Mouse (Mus musculus): ENCODE measurements around the gene Sema4a. TPM values are rescaled to one million over a fixed set of nuclear protein-coding genes. Genes with fewer than 3 reads are reported as not detected.

The Sema4a gene
- polyA plus RNA-seq, 1 experiment from 2014 or later: 22.3 TPM

DNA sequence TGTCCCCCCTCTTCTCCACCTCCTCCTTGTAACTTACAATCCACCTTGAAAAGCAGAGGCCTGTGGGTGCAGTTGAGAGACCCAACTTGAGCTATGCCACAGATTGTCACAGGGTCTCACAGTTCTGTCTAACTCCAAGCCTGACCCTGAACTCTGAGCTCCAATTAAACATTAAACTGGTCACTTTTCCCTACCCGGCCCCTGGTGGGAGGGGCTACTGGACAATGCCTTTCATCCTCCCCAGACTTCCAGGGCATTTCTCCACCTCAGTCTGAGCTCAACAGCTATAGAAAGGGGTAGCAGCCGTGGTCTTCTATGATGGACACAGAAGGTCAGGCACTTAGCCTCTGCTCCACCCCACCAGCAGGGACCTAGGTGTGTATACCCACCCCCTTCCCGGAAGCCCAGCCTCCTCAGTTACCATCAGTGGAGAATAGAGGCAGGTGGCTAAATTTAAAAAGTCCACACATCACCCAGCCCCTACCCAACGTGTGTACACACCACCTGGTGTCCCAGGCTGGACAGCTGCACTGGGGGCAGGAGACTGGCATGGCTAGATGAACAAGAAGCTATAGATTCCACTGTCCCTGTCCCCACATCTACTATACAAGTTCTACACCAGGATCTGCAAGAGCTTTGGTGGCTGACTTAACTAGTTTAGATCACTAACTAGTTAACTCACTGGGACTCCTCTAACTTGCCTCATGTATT, 39.8 kb upstream of the Sema4a start:
- Histone ChIP-seq H3K9me3 (no peaks in the 10 kb centered on the region), H3K27ac (0 out of 2 replicates have a peak overlapping the region, but pooled peaks have one; percentile 16), H3K4me3 (replicated peaks) (peak overlapping the region; percentile 68), H3K4me2 (peak overlapping the region; percentile 85), H3K4me1 (peaks cover 46% of the 10 kb centered on the region), H3K27me3 (replicated peaks) (no peaks in the 10 kb centered on the region), H3K36me3 (no peaks in the 10 kb centered on the region), H3K9ac (no peak overlapping the region)
- WGBS: 49% methylated on average over 4 of the region's 4 CpGs
- no peak for ATAC-seq (ENCODE audit: insufficient read depth, low FRiP score, low read depth)

DNA sequence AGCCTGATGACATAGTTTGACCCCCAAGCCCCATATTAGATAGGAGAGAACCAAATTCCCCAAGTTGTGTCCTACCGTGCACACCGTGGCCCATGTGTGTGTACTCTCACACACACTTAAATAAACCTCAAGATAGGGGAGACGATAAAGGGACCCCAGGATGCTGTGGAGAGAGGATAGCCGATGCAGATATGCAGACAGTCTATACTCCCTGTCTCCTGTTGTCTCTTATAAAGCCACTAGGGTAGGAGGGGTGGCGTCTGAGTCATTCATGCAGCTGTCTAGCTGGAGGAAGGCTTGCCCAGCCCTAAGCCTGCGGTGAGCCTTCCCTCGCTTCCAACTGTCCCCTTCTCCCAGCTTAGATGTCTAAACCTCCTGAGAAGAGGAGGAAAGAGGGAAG, 39.1 kb upstream of the Sema4a start:
- Histone ChIP-seq H3K36me3 (no peaks in the 10 kb centered on the region), H3K27ac (peak overlapping the region; percentile 31; the same call in 1 of the 2 replicates), H3K4me2 (peak overlapping the region; percentile 85), H3K27me3 (replicated peaks) (no peaks in the 10 kb centered on the region), H3K4me1 (peaks cover 50% of the 10 kb centered on the region), H3K4me3 (replicated peaks) (no peak overlapping the region), H3K9ac (no peak overlapping the region), H3K9me3 (no peaks in the 10 kb centered on the region)
- ATAC-seq (ENCODE audit: insufficient read depth, low FRiP score, low read depth): no peak
- 85% methylated on average over 7 of the region's 7 CpGs for whole genome bisulfite sequencing

DNA sequence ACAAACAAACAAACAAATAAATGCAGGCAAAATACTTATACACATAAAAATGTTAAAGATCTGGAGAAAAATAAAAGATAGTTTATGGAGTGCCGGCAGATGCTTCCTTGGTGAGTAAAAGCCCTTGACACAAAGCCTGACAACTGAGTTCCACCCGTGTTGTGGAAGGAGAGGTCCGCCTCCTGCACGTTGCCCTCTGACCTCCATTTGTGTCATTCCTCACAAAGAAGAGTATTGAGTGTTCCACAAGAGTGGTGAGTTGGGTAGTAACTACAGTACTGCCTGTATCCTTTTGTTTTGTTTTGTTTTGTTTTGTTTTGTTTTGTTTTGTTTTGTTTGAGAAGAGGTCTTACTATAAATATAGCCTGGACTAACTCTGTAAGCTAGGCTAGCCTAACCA, 38.6 kb upstream of the Sema4a start:
- H3K4me3 ChIP-seq (replicated peaks): no peak overlapping the region
- H3K4me1 ChIP-seq: peaks cover 53% of the 10 kb centered on the region
- no peak for ATAC-seq (ENCODE audit: insufficient read depth, low FRiP score, low read depth)
- H3K36me3 ChIP-seq: no peaks in the 10 kb centered on the region
- H3K27ac ChIP-seq: no peak overlapping the region
- H3K9me3 ChIP-seq: no peaks in the 10 kb centered on the region
- H3K9ac ChIP-seq: no peak overlapping the region
- no peaks in the 10 kb centered on the region for H3K27me3 ChIP-seq (replicated peaks)
- H3K4me2 ChIP-seq: no peak overlapping the region
- WGBS: 69% methylated on average over 4 of the region's 4 CpGs

DNA sequence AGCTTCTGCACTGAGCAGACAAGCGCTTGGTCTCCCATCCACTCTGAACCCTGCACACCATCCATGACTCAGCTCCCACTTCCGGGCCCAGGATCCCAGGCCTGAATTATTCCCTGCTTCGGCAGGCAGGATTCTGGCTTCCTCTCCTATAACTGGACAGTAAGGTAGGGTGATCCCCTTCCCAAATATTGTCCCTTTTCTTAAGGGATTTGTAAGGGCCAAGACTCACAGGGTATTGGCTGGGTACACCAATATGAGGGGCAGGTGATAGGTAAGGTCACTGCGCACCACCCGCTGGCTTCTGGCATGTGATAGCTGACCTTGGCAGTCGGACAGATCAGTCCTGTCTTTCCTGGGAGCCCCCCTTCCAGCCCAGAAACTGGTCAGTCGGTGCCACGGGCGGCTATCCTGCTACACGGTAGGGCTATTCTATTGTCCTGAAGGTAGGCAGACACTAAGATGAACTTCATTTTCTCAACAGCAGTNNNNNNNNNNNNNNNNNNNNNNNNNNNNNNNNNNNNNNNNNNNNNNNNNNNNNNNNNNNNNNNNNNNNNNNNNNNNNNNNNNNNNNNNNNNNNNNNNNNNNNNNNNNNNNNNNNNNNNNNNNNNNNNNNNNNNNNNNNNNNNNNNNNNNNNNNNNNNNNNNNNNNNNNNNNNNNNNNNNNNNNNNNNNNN, 34.9 kb upstream of the Sema4a start:
- Histone ChIP-seq H3K9ac (no peak overlapping the region), H3K27ac (peak overlapping the region; percentile 98), H3K36me3 (no peaks in the 10 kb centered on the region), H3K27me3 (replicated peaks) (no peaks in the 10 kb centered on the region), H3K4me2 (no peak overlapping the region), H3K9me3 (no peaks in the 10 kb centered on the region), H3K4me1 (peaks cover 51% of the 10 kb centered on the region), H3K4me3 (replicated peaks) (no peak overlapping the region)
- no peak for ATAC-seq (ENCODE audit: insufficient read depth, low FRiP score, low read depth)
- WGBS: 77% methylated on average over 10 of the region's 10 CpGs

DNA sequence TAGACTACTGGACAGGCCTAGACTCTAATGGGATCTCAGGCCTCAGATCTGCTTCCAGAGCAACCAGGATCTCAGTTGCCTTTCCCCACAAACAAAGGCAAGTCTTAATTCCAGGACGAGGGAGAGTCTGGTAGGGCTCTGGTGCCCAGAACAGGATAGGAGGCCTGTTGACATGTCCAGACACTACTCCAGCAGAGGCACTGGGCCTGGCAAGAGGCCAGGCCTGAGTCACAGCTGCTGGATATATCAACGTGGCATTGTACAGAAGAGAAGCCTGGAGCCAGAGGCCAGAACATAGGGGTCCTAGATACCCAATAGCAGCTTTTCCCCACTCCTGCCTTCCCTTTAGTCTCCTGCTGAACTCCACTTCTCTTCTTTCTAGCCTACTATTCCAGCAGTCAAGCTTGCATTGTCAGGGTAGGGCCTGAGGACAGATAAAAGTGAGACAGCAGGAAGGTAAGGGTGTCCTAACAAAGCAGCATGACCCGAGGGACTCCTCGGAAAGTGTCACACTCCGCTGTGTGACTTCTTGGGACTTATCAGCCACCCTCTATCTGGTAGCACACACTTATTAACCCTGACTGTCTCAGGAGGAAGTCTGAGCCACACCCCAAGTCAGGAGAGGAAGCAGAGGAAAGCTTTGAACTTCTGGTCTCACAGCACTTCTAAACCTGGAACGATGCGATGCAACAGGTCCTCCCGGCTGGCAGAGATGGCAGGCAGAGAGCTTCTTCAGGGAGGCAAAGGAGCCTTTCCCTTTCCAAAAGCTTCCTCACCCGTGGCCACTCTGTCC, 34.0 kb upstream of the Sema4a start:
- peak; percentile 17; the same call in 1 of the 2 replicates for ATAC-seq (ENCODE audit: insufficient read depth, low FRiP score, low read depth)
- Histone ChIP-seq H3K27ac (peak overlapping the region; percentile 98), H3K4me1 (peaks cover 50% of the 10 kb centered on the region), H3K27me3 (replicated peaks) (no peaks in the 10 kb centered on the region), H3K4me2 (peak overlapping the region; percentile 8; the same call in 1 of the 2 replicates), H3K4me3 (replicated peaks) (no peak overlapping the region), H3K36me3 (no peaks in the 10 kb centered on the region), H3K9ac (no peak overlapping the region), H3K9me3 (no peaks in the 10 kb centered on the region)
- 50% methylated on average over 9 of the region's 9 CpGs for WGBS

DNA sequence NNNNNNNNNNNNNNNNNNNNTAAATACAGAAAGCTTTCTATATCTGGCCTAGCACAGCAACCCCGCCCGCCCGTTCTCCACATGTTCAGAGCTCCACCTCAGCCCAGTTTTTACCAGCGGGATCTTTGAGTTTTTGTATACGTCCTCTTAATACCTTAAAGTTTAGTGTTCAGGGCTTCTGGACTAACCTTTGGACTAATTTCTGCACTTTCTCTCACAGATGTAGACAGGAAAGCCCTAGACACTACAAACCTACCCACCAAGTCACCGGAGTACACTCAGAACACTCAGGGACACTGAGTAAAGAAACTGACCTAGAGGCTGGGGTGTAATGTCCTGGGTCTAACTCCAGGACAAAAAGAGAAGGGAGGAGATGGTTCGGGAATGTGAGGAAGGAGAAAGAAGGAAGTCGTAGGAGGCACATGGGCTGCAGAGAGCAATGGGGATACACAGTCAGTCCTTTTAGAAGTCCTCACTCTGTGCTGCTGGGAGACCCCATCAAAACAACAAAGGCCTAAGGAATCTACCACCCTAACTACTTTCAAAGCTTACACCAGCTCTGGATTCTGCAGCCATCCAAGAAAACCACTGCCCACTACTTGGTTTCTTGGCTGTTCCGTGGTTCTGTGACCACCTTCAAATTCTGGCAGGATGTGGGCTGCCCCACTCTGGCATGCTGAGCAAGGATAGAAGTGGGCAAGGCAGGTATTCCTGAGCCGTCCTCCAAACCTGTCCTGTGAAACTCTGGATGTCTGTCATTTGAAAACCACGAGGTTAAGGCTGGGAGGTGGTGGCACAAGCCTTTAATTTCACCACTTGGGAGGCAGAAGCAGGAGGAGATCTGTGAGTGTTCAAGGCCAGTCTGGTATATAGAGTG, 33.0 kb upstream of the Sema4a start:
- no peak overlapping the region; the same call in 1 of the 2 replicates for H3K4me3 ChIP-seq (replicated peaks)
- 63% methylated on average over 11 of the region's 11 CpGs for WGBS
- no peaks in the 10 kb centered on the region for H3K9me3 ChIP-seq
- peak overlapping the region; percentile 85; the same call in 1 of the 2 replicates for H3K4me2 ChIP-seq
- peak overlapping the region; percentile 98 for H3K27ac ChIP-seq
- no peak overlapping the region for H3K9ac ChIP-seq
- no peaks in the 10 kb centered on the region for H3K36me3 ChIP-seq
- no peak for ATAC-seq (ENCODE audit: insufficient read depth, low FRiP score, low read depth)
- peaks cover 57% of the 10 kb centered on the region for H3K4me1 ChIP-seq
- no peaks in the 10 kb centered on the region for H3K27me3 ChIP-seq (replicated peaks)

DNA sequence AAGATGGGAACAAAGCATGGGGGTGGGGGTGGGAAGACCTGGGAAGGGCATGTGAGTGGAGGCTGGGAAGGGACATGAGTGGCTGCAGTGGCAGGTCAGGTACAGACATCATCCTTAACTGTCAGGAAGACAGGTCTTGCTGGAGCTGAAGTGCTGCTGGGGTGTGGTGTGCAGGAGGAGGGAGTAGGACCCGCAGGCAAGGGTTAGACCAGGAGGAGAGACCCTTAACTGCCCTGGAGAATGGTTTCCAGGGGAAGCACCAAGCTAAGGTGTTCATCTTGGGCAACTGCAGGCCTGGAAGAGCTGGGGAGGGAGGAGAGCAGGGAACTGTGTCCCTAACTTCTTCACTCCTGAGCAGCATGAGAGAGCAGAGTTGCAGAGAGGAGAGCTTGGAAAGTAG, 26.4 kb upstream of the Sema4a start:
- Histone ChIP-seq H3K4me1 (peaks cover 44% of the 10 kb centered on the region), H3K27me3 (replicated peaks) (0 out of 2 replicates have a peak, but pooled peaks cover 7% of the 10 kb centered on the region), H3K4me2 (no peak overlapping the region), H3K27ac (no peak overlapping the region), H3K9ac (no peak overlapping the region), H3K4me3 (replicated peaks) (no peak overlapping the region), H3K36me3 (peaks cover 28% of the 10 kb centered on the region), H3K9me3 (no peaks in the 10 kb centered on the region)
- ATAC-seq (ENCODE audit: insufficient read depth, low FRiP score, low read depth): no peak
- WGBS: 68% methylated on average over 1 of the region's 1 CpGs

DNA sequence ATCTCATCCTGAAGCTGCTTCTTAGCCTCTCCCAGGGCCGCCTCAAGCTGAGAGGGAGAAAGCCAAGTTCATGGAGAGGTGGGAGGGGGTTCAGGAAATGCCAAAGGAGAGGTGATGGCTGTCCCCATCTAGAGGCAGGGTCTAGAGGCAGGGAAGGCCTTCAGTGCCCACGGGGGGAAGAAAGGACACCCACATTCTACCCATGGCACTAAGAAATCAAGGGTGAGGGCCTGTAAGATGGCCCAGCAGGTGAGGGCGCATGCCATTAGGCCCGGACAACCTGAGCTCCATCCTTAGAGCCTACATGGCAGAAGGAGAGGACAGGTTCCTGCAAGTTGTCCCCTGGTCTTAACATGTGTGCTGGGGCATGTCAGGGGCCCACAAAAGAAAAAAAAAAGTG, 25.9 kb upstream of the Sema4a start:
- no peaks in the 10 kb centered on the region for H3K9me3 ChIP-seq
- peaks cover 33% of the 10 kb centered on the region for H3K36me3 ChIP-seq
- H3K4me2 ChIP-seq: no peak overlapping the region
- ATAC-seq (ENCODE audit: insufficient read depth, low FRiP score, low read depth): no peak
- H3K9ac ChIP-seq: no peak overlapping the region
- H3K27me3 ChIP-seq (replicated peaks): 0 out of 2 replicates have a peak, but pooled peaks cover 7% of the 10 kb centered on the region
- 80% methylated on average over 4 of the region's 4 CpGs for WGBS
- peaks cover 42% of the 10 kb centered on the region for H3K4me1 ChIP-seq
- H3K4me3 ChIP-seq (replicated peaks): no peak overlapping the region
- no peak overlapping the region for H3K27ac ChIP-seq

DNA sequence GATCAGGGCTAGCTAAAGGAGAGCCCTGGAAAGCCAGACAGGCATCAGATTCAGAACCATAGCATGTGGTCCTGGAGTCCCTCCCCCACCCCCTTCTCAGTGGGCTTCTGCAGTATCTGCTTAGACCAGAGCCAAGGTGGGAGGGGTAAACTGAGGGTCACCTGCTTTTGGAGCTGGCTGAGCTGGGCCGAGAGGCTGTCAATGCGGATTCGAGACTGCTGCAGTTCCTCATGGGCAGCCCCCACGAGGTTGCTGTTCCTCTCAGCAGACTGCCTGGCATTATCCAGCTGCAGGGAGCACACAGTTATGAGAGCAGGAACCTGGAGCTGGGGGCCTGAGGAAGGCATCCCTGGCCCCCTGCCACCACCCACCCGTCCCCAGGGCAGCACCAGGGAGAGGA, 25.1 kb upstream of the Sema4a start:
- Histone ChIP-seq H3K36me3 (peaks cover 34% of the 10 kb centered on the region), H3K9me3 (no peaks in the 10 kb centered on the region), H3K4me3 (replicated peaks) (no peak overlapping the region), H3K4me2 (no peak overlapping the region), H3K27ac (no peak overlapping the region), H3K9ac (no peak overlapping the region), H3K4me1 (peaks cover 39% of the 10 kb centered on the region), H3K27me3 (replicated peaks) (0 out of 2 replicates have a peak, but pooled peaks cover 7% of the 10 kb centered on the region)
- no peak for ATAC-seq (ENCODE audit: insufficient read depth, low FRiP score, low read depth)
- 83% methylated on average over 5 of the region's 5 CpGs for whole genome bisulfite sequencing

DNA sequence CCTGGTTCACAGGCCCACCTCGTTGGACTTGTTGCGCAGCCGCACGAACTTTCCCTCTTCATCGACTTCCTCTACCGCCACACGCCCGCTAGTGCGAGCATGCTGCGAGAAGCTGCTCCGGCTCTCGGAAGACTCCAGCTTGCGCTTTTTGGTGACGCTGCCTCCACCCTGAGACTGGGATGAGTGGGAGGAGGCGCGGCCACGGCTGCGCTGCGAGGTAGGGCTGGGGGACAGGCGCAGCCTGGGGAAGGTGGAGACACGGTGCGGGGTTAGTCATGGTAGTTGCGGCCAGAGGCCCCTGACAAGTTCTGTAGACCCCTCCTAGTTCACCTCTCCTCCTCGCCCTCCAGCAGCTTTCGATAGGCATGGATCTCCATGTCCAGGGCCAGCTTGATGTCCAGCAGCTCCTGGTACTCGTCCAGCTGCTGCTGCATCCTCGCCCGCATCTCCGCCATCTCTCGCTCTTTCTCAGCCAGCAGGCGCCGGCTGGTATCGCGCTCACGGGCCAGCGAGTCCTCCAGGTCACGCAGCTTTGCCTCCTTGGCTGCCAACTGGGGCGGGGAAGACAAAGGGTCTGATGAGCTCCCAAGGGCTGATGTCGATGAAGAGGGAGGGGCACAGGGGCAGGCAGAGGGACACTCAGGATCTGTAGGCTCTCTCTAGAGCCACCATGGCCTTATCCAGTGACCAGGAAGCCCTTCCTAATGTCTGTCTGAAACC, 23.8 kb upstream of the Sema4a start:
- no peaks in the 10 kb centered on the region for H3K9me3 ChIP-seq
- ATAC-seq (ENCODE audit: insufficient read depth, low FRiP score, low read depth): no peak
- no peak overlapping the region for H3K4me3 ChIP-seq (replicated peaks)
- H3K4me2 ChIP-seq: 0 out of 2 replicates have a peak overlapping the region, but pooled peaks have one; percentile 14
- 0 out of 2 replicates have a peak, but pooled peaks cover 7% of the 10 kb centered on the region for H3K27me3 ChIP-seq (replicated peaks)
- H3K4me1 ChIP-seq: peaks cover 28% of the 10 kb centered on the region
- H3K27ac ChIP-seq: no peak overlapping the region
- H3K9ac ChIP-seq: no peak overlapping the region
- H3K36me3 ChIP-seq: peaks cover 34% of the 10 kb centered on the region
- 36% methylated on average over 39 of the region's 39 CpGs for WGBS
